Mouse (Mus musculus) liver, embryonic 14.5 days (tissue): ENCODE measurements around the gene Icam1. TPM values are rescaled to one million over a fixed set of nuclear protein-coding genes. Genes with fewer than 3 reads are reported as not detected.

Experiments used
- ATAC-seq: fragments of 200-750 bp; cut with Nextera tagmentation; 2 replicates; pipeline ENCODE4 v1.8.0; 2017; ENCODE audit warnings: moderate number of reproducible peaks, mild to moderate bottlenecking, moderate library complexity; ENCODE audit not compliant: insufficient read depth
- DNase-seq, 3 experiments: peaks; one replicate each; pipeline ENCODE4 v3.0.0-alpha.2; 2012 to 2013; ENCODE audit warnings: low read depth in 3 of 3, low spot score in 3 of 3
- H3K27ac ChIP-seq: fragments of 300-500 bp; sonication (generic); 2 replicates; pipeline ENCODE4 v1.5.1; 2014; ENCODE audit warnings: moderate library complexity, mild to moderate bottlenecking, control low read depth, inconsistent platforms
- H3K27me3 ChIP-seq: fragments of 300-500 bp; sonication (generic); 2 replicates; pipeline ENCODE4 v1.6.1; 2014; ENCODE audit warnings: mild to moderate bottlenecking, low read length, moderate library complexity; ENCODE audit not compliant: control insufficient read depth, insufficient read depth
- H3K36me3 ChIP-seq: fragments of 300-500 bp; sonication (generic); replicated peaks from 2 replicates; pipeline ENCODE4 v1.6.1; 2014; ENCODE audit warnings: low read depth; ENCODE audit not compliant: control insufficient read depth, insufficient read depth
- H3K4me1 ChIP-seq, 2 experiments: fragments of 200-500 bp in 1 of 2; fragments of 300-500 bp in 1 of 2; sonication (generic) in 1 of 2; replicated peaks; 2 replicates each; pipeline ENCODE4 v1.6.1; 2012 to 2014; ENCODE audit warnings: antibody characterized with exemption in 1 of 2, inconsistent platforms in 1 of 2, low read length in 1 of 2; ENCODE audit not compliant: control insufficient read depth in 2 of 2, insufficient read depth in 2 of 2
- H3K4me2 ChIP-seq: fragments of 300-500 bp; sonication (generic); 2 replicates; pipeline ENCODE4 v1.6.1; 2014; ENCODE audit warnings: low read depth, mild to moderate bottlenecking, control low read depth, moderate library complexity
- H3K4me3 ChIP-seq, 2 experiments: fragments of 200-500 bp in 1 of 2; fragments of 300-500 bp in 1 of 2; sonication (generic) in 1 of 2; 2 replicates each; pipeline ENCODE4 v1.5.1; 2012 to 2014; ENCODE audit warnings: low read depth in 2 of 2, low read length in 2 of 2, mild to moderate bottlenecking in 2 of 2, control low read depth in 1 of 2, inconsistent platforms in 1 of 2, moderate library complexity in 1 of 2; ENCODE audit not compliant: insufficient read depth in 1 of 2
- H3K9ac ChIP-seq: fragments of 300-500 bp; sonication (generic); replicated peaks from 2 replicates; pipeline ENCODE4 v1.6.1; 2014; ENCODE audit warnings: mild to moderate bottlenecking, control low read depth, moderate library complexity
- H3K9me3 ChIP-seq: fragments of 300-500 bp; sonication (generic); 2 replicates; pipeline ENCODE4 v1.6.1; 2016; ENCODE audit warnings: low read length, mixed read lengths; ENCODE audit not compliant: control insufficient read depth
- CTCF ChIP-seq: IDR thresholded peaks from 2 replicates; pipeline ENCODE4 v1.5.1; 2016; ENCODE audit warnings: antibody characterized with exemption, low read depth, control low read depth
- EP300 ChIP-seq: IDR thresholded peaks from 2 replicates; pipeline ENCODE4 v1.6.1; 2016; ENCODE audit warnings: antibody characterized with exemption, low read depth
- WGBS: fragments of 180-500 bp; shearing (Covaris S2); extraction: QIAGEN DNeasy Blood & Tissue Kit; methylation state at CpG from one replicate; pipeline ENCODE4 v1.1.7; 2014; ENCODE audit not compliant: insufficient replicate concordance; 5-methylcytosine and 5-hydroxymethylcytosine counted together
- polyA plus RNA-seq, 2 experiments: library from polyadenylated mRNA; depleted of rRNA in 1 of 2; stranded (reverse) in 1 of 2; unstranded in 1 of 2; fragments of >200 nt; fragmentation: Nextera tagmentation in 1 of 2; extraction: Ambion mirVana in 1 of 2; gene quantifications; 2 replicates each; pipeline versions ENCODE4 v1.2.1 to v1.2.3; 2012 to 2014

The Icam1 gene
- polyA plus RNA-seq, 2 experiments = 6.9 to 7.9 TPM

- DNase-seq (no peak), ATAC-seq (no peak)
- Histone ChIP-seq H3K4me2 (no peak overlapping the region; the same call in 1 of the 2 replicates), H3K4me3 (no peak overlapping the region), H3K27me3 (peaks cover 11% of the 10 kb centered on the region), H3K36me3 (no peaks in the 10 kb centered on the region), H3K9ac (no peak overlapping the region), H3K9me3 (no peaks in the 10 kb centered on the region), H3K4me1 (peaks cover 28 to 30% of the 10 kb centered on the region in 2 experiments), H3K27ac (peak overlapping the region; percentile 91)
- no peak for TF ChIP-seq CTCF
- 72% methylated on average over 8 of the region's 8 CpGs for WGBS
Observed at GRCm38 (mm10) chr9:21027774-21028290, 12.0 kb downstream of the Icam1 start.

- Histone ChIP-seq H3K4me3 (peak overlapping the region; percentile 16 to 67; a peak in 3 of 4 replicates), H3K9me3 (no peaks in the 10 kb centered on the region), H3K4me1 (peaks cover 30 to 32% of the 10 kb centered on the region in 2 experiments), H3K9ac (peak overlapping the region; percentile 95), H3K4me2 (peak overlapping the region; percentile 100), H3K36me3 (no peaks in the 10 kb centered on the region), H3K27me3 (peaks cover 17% of the 10 kb centered on the region), H3K27ac (peak overlapping the region; percentile 91)
- TF ChIP-seq CTCF = no peak
- no peak for TF ChIP-seq EP300
- 44% methylated on average over 6 of the region's 6 CpGs for WGBS
- ATAC-seq (no peak), DNase-seq (peak in 1 of 3 experiments; percentile 39)
Observed at GRCm38 (mm10) chr9:21028560-21029110, 12.8 kb downstream of the Icam1 start.

- ATAC-seq (peak; percentile 81), DNase-seq (peak; percentile 89)
- Histone ChIP-seq H3K27ac (peak within 1 kb of the TSS; percentile 91), H3K4me1 (peaks cover 30 to 32% of the 10 kb centered on the region in 2 experiments), H3K4me3 (peak within 1 kb of the TSS; percentile 67 to 87), H3K9me3 (no peaks in the 10 kb centered on the region), H3K9ac (peak within 1 kb of the TSS; percentile 95), H3K36me3 (no peaks in the 10 kb centered on the region), H3K4me2 (peak within 1 kb of the TSS; percentile 100), H3K27me3 (peaks cover 26% of the 10 kb centered on the region)
- under 1% methylated on average over 37 of the region's 37 CpGs for WGBS
- peak; percentile 98 for TF ChIP-seq CTCF
- TF ChIP-seq EP300 = peak; percentile 88
Observed at GRCm38 (mm10) chr9:21029291-21030054, 13.7 kb downstream of the Icam1 start, which contains the start of gene Icam4. TSS of gene Icam4 (plus strand) at chr9:21029373.

- H3K27me3 ChIP-seq = peaks cover 32% of the 10 kb centered on the region
- no peaks in the 10 kb centered on the region for H3K36me3 ChIP-seq
- ATAC-seq (peak; percentile 6; the same call in 1 of the 2 replicates), DNase-seq (no peak)
- TF ChIP-seq CTCF (no peak), EP300 (no peak)
- H3K9me3 ChIP-seq = no peaks in the 10 kb centered on the region
- H3K4me1 ChIP-seq = peaks cover 30 to 32% of the 10 kb centered on the region in 2 experiments
- WGBS = 9% methylated on average over 22 of the region's 22 CpGs
- peak overlapping the region; percentile 100 for H3K4me2 ChIP-seq
- peak overlapping the region; percentile 95 for H3K9ac ChIP-seq
- H3K27ac ChIP-seq = peak overlapping the region; percentile 91
- H3K4me3 ChIP-seq = peak overlapping the region; percentile 67 to 87
Observed at GRCm38 (mm10) chr9:21030055-21030600, 14.3 kb downstream of the Icam1 start.
